Mouse (Mus musculus) layer of hippocampus, postnatal 36 days (tissue): ENCODE measurements around the gene Sec1. TPM values are rescaled to one million over a fixed set of nuclear protein-coding genes. Genes with fewer than 3 reads are reported as not detected.
A peak's percentile ranks its signal among the peaks of the same experiment; 100 is the strongest.

Experiments
- DNase-seq, 2 experiments: peaks; one replicate each; pipeline ENCODE4 v3.0.0; 2022
- total RNA-seq, 2 experiments: library from RNA; stranded (reverse); gene quantifications; 2 replicates each; pipeline ENCODE4 v1.2.3; 2021

The Sec1 gene
- total RNA-seq, 2 experiments from 2014 or later = 2.0 to 2.7 TPM

DNA sequence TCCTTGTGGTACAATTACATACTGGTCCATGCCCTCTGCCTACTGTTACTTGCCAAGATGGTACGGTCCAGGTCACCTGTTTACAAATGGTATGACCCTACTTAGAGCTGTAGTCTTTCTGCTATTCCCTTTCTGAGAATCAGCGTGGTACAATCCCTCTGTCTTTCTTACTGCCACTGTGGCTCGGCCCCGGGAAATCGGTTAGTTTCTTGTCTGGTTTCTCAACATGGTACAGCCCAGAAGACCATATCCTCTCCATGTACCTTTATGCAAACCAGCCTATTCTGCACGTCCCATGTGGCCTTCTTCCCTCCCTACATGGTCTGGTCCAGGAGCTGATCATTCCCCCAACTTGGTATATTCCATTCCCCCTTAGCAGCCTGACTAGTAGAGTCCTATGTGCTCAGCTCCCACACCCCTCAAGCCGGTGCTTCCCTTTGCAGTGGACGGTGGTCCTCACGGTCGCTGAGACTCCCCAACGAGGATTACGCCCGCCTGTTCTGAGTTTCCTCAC lies 9.9 kb upstream of the Sec1 start:
- DNase-seq = peak; percentile 64 to 69

DNA sequence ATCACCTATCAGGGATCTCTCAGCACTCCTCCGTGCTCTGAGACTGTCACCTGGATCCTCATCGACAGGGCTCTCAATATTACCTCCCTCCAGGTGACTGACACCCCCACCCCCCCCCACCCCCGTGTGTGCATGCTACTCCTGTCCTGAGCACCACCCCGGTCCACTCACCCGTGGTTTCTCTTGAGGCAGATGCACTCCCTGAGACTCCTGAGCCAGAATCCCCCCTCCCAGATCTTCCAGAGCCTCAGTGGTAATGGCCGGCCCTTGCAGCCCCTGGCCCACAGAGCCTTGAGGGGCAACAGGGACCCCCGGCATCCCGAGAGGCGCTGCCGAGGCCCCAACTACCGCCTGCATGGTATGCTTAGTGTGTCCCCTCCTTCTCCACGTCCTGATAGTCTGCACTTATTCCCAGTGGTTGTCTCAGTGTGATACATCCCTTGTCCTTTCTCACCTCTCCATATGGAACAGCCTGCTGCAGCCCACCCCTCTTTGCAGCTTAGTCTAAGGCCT lies 9.4 kb upstream of the Sec1 start:
- no peak for DNase-seq

DNA sequence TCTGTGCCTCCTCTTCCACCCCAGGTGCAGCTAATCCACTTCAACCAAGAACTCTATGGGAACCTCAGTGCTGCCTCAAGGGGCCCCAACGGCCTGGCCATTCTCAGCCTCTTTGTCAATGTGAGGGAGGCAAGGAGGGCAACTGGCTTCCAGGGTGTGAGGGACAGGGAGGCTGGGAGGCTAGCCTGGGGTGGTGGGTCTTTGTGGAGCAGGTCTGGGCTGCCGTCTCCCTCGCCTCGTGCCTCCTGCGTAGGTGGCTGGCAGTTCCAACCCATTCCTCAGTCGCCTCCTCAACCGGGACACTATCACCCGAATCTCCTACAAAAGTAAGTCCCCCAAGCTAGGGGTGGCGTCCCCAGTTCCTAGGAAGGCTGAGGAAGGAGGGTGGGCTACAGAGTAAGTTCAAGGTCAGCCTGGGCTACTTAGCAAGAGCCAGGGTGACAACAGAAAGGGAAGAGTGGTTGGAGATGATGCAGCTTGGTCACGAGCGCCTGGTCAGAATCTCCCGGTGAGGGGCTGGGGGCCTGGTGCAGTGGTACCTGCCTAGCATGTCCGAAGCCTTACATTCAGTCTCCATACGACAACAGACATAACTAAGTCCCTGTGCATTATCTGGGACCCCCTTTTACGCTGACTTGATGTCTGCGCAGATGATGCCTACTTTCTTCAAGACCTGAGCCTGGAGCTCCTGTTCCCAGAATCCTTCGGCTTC lies 8.8 kb upstream of the Sec1 start:
- DNase-seq = no peak

DNA sequence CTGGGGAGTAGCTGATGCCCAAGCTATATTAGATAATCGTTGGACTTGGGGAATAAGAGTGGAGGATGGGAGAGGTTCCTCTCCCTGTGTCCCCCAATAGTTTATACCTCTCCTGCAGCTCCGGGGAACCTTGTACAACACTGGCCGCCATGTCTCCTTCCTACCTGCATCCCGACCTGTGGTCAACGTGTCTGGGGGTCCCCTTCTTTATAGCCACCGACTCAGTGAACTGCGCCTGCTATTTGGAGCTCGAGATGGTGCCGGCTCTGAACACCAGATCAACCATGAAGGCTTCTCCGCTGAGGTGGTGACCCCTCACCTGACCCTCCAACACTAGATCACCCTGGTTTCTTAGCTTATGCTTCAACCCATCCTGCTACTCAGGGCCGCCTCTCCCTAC lies 8.1 kb upstream of the Sec1 start:
- no peak for DNase-seq

DNA sequence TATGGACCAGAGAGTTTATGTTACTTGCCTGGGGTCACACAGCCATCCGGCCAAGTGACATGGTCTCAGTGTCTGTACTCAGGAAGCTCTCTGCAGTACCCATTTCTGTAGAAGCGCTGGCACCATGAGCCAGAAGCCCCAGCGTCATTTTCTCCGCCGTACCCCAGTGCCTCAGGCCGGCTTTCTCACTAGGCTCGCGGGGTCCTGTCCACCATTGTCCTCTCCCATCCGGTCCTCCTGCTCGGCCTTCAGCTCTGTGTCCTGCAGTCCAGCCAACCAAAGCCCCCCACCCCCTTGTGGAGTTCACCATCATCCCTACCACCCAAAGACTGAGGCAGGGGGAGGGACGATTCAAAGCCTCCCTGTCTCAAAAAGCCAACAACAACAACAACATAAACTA lies 7.4 kb upstream of the Sec1 start:
- no peak for DNase-seq

DNA sequence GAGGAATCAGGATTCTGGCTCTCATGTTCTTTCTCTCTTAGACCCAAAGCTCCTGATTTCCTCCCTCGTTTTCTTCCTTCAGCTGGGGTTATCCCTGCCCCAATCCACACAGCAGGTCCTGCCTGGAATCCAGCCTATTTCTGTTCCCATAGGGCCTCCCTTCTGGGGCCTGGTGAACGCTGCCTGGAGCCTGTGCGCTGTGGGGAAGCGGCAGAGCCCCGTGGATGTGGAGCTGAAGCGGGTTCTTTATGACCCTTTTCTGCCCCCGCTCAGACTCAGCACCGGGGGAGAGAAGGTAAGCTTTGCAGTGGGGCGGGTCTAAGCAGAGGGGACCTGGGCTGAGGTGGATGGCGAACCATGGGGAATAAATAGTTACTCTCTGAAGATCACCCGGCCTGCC lies 6.9 kb upstream of the Sec1 start:
- peak in 1 of 2 experiments; percentile 47 for DNase-seq

DNA sequence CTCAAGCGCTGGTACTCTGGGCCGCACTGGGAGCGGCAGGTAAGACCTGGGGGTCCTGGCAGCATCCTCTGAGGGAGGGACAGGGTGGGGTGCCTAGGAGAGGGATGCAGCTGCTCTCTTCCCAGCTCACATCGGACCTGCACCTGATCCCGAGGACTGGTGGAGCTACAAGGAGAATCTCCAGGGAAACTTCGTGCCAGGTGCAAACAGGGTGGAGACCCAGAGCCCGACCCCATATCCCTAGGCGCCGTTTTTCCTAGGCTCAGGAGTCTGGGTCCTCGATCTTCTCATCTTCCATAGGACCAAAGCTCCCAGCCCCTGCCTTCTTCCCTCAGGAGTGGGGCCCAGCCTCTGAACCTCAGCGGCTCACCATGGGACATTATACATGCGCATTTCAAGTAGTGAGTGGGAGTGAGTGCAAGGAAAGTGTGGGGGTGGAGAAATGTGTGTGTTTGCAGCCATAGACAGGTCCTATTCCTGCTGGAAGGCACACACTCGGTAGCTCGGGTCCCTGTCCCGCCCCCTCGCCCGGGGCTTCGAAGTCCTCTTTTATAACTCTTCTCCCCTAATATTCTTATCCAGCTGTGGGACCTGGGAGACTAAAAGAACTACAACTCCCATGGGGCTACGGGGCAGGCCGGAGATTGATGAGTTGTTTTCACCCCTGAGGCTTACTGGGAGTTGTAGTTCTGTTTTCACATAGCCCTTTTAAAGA lies 6.3 kb upstream of the Sec1 start:
- peak; percentile 80 to 82 for DNase-seq

DNA sequence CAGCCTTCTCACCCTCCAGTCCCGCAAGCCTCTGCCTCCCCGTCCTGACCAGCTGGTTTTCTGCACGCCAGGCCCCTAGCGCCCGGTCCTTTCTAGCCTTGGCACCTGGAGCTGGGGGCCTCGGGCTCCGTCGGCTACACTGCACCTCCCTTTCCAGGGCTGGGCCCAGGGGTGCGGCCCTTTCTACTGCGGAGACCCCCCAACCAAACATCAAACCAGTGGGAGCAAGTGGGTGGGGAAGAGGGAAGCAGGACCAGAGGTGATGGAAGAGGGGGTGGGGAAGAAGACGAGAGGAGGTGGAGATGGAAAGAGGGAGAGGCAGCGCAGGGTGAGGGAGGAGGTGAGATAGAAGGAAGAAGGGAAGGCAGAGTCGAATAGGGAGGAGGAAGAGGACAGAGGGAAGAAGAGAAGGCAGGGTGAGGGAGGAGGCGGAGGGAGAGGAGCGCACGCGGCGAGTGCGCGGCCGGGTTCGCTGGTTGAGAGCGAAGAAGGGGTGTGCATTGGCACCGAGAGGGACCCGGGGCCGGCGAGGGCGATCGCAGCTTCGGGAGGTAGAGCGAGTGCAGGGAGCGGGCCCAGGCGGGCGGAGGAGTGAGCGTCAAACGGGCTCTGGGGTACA lies 5.4 kb upstream of the Sec1 start, which contains the start of gene Car11:
TSS of gene Car11 (plus strand) at position 321 of the 619 bp plus-strand sequence.
- peak in 1 of 2 experiments; percentile 48 for DNase-seq

DNA sequence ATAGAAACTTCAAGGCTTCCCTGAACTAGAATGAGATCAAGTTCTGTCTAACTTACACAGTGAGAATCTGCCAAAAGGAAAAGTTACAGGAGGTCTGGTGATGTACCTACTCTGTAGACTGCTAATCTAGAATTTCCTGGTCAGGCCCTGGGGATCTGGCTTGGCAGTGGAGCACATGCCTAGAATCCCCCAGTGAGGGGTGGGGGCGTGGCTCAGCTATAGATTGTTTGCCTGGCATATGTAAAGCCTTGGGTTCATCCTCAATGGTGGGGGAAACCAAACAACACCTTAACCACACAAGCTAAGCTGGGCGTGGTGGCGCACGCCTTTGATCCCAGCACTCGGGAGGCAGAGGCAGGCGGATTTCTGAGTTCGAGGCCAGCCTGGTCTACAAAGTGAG lies 3.7 kb upstream of the Sec1 start:
- DNase-seq = no peak

DNA sequence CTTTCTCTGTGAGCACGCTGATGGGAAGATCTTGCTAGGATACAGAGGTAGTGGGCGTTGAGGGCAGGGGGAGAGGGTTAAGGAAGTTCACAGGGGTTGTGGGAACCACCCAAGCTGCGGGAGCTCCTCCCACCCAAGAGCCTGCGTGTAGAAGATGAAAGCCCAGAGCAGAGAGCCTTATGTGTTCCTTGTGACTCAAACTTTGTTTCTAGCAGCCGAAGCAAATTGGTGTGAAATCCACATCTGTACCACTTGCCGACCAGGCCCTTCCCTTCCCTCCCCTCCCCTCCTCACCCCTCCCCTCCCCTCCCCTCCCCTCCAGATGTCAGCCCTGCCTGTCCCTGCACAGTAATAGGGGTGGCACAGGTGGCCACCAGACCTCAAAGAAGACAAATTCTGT lies 896 bp upstream of the Sec1 start:
- no peak for DNase-seq

DNA sequence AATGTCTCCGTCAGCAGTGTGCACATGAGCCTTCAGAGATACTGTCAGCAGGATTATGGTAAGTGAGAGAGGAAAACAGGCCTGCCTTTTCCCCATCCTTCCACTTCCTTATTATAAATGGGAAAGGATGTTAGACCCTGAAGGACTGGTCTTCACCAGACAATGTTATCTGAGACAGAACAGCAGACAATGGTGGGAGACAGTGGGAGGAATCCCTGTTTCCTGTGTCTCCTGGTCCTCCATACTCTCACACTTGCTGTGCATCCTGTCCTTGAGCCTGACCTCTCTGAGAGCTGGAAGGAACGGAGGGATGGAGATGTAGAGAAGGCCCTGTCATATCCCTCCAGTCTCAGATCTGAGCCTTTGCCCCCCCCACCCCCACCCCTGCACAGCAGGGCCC lies 1.8 kb downstream of the Sec1 start:
- no peak for DNase-seq

DNA sequence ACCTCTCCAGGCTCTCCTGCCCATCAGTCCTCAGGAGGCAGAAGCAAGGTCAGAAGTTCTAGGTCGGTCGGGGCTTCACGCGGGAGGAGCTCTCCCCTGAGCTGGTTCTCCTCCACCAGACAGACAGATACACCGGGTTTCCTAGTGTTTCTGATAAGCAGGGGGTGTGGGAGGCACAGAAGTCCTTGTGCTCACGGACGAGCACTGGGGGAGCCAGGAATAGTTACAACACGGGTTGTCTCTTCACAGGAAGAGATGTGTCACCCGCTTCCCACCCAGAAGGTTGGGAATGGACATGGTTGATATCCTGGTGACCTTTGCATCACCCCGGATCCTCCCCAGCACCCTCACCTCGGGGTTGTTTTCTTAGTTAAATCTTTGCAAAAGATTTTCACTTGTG lies 4.4 kb downstream of the Sec1 start:
- no peak for DNase-seq

DNA sequence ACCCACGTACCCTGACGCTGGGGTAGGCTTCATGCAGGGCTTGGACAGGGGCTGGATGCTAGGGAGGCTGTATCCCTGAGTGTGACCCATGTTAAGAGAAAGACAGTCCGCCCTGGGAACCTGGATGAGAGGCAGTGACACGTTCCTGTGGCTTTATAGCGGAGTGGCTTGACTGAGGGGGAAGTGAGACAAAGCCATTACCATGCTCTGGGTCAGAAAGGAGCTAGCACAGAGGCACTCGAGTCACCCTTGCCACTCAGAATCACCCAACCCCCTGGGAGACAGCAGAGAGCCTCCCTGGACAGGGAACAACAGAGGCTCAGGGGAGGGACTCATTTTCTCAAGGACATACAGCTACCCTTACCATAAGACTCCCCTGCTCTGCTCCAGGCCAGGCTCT lies 5.1 kb downstream of the Sec1 start:
- no peak for DNase-seq

DNA sequence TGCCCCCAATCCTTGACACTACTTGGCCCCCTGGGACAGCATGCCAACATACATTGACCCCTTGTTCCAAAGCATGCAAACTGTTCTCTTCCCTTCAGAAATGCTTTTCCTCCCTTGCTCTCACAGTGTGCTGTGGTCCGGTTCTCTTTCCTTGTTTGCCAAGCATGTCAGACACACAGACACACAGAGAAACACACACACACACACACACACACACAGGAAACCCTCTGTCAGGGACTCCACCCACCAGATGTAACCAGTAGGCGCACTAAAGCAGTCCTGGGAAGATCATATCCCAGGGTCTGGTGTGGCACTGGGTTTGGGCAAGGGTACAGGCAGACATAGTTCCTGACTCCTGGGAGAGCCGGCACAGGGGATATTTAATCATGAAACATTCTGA lies 7.4 kb downstream of the Sec1 start:
- no peak for DNase-seq

DNA sequence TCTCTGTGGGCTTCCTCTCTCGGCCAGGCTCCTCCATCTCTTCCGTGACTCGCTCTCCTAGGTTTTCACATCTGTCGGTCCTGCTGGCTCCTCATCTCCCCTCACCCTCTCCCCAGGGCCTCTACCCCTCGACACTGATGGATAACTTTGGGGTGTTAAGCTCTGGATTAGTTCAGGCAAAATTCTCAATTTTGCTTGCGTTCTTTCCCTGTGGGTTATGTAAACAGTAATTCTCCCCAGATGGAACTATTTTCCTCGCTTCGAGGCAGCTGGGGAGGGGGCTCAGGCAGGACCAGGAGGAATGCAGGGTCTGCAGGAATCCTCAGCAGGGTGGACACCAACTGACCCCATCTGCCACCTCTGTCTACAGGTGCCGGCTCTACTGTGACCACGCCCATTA lies 8.4 kb downstream of the Sec1 start:
- DNase-seq = no peak

DNA sequence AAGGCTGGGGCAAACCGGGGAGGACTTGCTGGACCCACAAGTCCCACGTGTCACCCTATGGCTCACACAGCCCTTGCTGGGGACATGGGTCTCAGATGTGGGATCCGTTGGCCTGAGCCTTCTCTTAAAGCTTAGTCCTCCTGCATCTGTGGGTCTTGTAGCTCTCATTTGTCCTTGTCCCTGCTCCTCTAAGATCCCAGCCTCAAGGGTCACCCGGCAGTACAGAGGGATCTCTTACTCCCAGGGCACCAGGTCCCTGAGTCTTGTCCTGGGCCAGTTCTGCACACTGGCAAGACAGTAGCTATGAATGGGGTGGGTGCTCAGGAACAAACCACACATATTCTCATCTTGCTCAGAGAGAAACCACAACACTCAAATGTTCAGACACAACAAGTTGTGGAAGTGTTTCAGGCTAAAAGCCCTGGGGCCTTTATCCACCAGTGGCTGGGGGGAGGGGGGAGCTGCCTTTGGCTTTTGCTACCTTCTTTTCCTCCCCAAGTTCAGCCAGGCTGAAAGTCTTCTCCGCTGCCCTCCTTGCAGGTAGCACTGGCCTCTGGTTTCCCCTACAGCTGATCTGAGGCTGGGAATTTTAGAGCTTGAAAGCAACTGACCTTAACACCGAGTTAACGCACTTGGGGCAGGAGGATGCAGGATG lies 10.7 kb downstream of the Sec1 start, which contains the start of gene Ntn5:
TSS of gene Ntn5 (plus strand) at position 627 of the 655 bp plus-strand sequence.
- no peak for DNase-seq

DNA sequence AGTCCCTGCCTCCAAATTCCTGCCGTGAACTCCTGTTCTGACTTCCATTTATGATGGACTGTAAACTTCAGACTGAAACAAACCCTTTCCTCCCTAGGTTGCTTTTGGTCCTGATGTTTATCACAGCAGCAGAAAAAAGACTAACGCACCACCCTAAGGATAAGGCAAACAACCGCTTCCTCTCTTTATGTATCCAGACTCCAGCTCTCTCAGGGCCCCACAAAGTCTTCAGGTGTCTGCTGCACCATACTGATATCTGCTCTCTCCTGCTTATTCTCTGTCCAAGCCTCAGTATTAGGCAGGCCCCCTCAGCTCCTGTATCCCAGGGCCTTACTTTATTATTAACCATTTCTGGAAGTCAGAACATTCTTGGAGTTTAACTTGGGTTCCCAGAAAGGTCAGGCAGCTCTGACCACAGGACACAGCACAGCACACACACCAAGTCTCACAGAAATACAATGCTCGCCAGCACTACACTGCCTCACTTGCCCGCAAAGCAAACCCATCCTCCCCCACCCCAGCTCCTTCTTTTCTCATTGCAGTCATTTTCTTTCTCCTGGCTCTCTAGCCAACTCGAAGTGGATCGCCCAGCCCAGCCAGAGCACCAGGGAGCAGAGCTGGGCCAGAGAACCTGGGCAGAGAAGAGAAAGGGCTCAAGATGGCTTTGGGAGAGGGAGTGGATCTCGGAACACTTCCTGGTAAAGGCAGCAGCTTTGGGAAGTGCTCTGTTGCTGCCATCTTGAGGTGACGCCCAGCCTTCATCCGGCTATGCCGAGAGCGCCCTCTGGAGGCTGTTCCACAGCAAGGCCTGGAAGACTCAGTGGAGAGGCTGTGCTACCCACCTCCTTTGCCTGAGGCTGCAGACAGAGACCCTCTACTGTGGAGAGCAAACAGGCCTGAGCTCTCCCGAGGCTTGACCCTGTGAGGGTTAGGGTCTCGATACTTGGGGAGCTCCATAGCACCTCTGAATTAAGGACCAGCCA lies 11.8 kb downstream of the Sec1 start:
- peak; percentile 80 to 84 for DNase-seq

DNA sequence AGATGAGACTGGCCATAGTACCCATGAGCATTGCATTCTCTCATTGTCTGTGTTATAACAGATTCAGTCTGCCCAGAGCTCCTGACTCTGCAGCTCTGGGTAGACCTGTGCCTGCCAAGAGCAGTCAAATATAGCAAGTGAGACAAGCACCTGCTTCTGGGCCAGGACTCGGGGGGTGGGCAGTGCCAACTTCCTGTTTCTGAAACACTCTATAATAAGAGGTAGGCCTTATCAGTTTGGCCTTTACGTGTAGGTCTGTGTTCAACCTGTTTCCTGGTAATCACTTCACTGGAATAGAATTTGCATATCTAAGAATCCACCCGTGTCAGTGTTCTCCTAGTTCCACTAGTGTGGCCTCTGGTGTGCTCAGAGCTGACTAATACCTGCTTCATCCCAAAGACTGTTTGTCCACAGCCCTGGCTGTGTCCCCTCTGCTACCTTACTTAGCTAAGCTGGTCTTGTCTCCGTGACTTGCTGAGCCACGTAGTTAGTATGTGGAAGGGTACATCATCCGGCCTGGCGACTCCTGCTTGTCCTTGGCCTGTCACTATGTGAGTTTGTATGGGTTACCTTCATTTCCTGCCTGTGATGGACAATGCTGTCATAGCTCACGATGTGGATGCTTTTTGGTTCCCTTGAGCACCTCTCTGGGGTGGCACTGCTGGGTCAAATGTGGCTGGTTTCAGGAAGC lies 13.0 kb downstream of the Sec1 start:
- no peak for DNase-seq

DNA sequence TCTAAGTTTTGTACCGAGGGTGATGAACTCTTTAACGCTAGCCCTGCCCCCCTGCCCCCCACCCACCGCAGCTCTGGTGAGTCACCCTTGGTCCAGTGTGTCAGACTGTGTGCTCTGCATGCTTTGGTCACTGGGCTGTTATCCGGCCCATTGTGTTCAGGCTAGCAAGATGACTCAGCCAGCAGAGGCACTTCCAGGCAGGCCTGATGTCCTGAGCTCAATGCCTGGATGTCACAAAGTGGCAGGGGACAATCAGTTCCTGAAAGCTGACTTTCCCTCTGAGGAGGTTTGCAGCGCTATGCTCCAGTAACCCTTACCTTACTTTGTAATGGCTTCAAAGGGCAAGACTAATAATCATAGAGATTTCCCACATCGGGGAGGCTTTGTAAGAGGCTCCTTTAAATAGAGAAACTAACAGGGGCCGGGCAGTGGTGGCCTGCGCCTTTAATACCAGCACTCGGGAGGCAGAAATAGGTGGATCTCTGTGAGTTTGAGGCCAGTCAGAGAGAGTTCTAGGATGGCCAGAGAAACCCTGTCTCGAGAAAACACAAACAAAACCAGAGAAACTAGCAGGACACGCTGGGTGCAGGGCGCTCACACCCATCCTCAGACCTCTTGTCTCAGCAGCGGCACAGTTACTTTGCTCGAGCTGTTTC lies 14.1 kb downstream of the Sec1 start:
- no peak for DNase-seq

DNA sequence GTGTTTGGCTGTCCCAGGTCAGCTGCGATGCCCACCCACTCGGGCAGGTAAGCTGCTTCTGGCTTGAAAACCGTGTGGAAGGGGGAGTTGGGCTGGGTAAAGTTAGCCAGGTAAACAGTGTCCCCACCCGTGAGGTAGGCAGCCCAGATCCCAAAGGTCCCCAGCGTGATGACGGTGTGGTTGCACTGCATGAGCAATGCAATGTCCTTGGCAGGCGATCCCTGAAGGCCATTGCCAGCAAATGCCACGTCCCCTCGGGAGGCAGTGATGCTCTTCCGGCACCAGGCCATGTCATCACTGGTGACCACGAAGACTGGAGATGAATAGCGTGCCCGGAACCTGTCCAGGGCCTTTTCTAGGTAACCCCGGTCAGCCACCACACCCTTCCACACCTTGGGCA lies 15.7 kb downstream of the Sec1 start:
- DNase-seq = no peak
